Mouse (Mus musculus): ENCODE results near the gene Adamts20. TPM values are rescaled to one million over a fixed set of nuclear protein-coding genes. Genes with fewer than 3 reads are reported as not detected.

Adamts20 gene
- polyA plus RNA-seq, 1 experiment: 1.1 TPM

DNA sequence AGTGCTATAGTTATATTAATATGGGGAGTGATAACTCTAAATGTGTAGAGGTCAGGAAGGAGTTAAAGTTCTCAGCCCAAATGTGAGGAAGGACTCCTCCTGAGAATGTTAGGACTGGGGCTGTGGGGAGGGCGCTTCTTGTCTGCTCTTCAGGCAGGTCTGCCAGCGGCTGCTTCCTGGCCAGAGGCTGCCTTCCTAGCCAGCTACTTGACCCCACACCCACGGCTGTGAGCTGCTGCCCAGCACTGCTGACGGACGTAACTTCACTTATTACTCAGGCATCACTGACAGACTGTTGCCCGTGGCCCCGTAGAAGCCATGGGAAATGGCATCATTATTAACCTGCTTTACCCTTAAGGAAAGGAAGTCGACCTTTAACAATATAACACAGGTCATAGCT is 242.1 kb downstream of the Adamts20 start:
- H3K4me3 ChIP-seq (replicated peaks; ENCODE audit: extremely low read depth, low read depth, low read length): no peak overlapping the region
- no peak for TF ChIP-seq POLR2A (IDR thresholded peaks at IDR 0.05; ENCODE audit: borderline replicate concordance, extremely low read depth, low read depth, low read length)
- TF ChIP-seq CTCF (IDR thresholded peaks at IDR 0.05; ENCODE audit: insufficient read depth, low read length): no peak
- H3K4me1 ChIP-seq (ENCODE audit: control insufficient read depth, insufficient read depth, low read length): no peaks in the 10 kb centered on the region
- DNase-seq: no peak
- 11% methylated on average over 8 of the region's 8 CpGs for WGBS

DNA sequence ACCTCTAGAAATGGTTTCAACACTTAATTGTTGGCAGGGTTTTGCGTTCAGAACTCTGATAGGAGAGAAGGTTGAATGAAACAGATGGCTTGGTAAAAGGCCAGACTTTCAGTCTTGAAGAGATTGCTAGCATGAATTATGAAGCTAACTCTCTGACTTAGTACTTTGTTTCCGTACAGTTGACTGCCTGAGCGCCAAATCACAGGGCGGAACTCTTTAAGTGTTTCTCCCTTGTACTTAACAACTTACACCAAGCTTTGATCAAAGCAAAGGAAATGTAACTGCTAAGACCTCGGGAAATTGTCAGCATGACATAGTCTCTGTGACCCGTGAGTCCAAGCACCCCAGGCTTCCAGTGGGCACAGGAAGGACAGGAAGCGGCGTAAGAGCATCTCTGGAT is 244.5 kb downstream of the Adamts20 start:
- H3K4me1 ChIP-seq (ENCODE audit: control insufficient read depth, insufficient read depth, low read length): no peaks in the 10 kb centered on the region
- DNase-seq: no peak
- no peak overlapping the region for H3K4me3 ChIP-seq (replicated peaks; ENCODE audit: extremely low read depth, low read depth, low read length)
- TF ChIP-seq CTCF (IDR thresholded peaks at IDR 0.05; ENCODE audit: insufficient read depth, low read length) (no peak), POLR2A (IDR thresholded peaks at IDR 0.05; ENCODE audit: borderline replicate concordance, extremely low read depth, low read depth, low read length) (no peak)
- WGBS: 31% methylated on average over 8 of the region's 8 CpGs

Other genes with a start within 250 kb of the Adamts20 start
- 1.7 and 2.2 TPM in 2 replicates for gene Pus7l, start 78.1 kb upstream of the Adamts20 start, polyA plus RNA-seq (2012; rRNA removed)
- gene Irak4, start 78.2 kb upstream of the Adamts20 start, polyA plus RNA-seq (2012; rRNA removed): 7.8 and 9.8 TPM in 2 replicates
- 20.7 and 30.9 TPM in 2 replicates for gene Twf1, start 124.5 kb upstream of the Adamts20 start, polyA plus RNA-seq (2012; rRNA removed)
- gene Tmem117, start 163.8 kb upstream of the Adamts20 start, polyA plus RNA-seq (2012; rRNA removed): 0.52 and 1.3 TPM in 2 replicates

Measured in lung, adult 2 months (tissue).